Mouse (Mus musculus) lung, embryonic 15.5 days (tissue): ENCODE results near the gene Speer4d. TPM values are rescaled to one million over a fixed set of nuclear protein-coding genes. Genes with fewer than 3 reads are reported as not detected.
"Not testable (repeated sequence)": the region's sequence is repeated elsewhere in the genome, so short reads cannot be mapped to it uniquely, and the experiment has no call there.

Experiments
- ATAC-seq: fragments of 200-750 bp; cut with Nextera tagmentation; 2 replicates; pipeline ENCODE4 v1.8.0; 2017; ENCODE audit warnings: moderate number of reproducible peaks, borderline replicate concordance; ENCODE audit not compliant: low FRiP score, low TSS enrichment; ENCODE audit errors: extremely low read depth
- H3K27ac ChIP-seq: fragments of 300-500 bp; sonication (generic); 2 replicates; pipeline ENCODE4 v1.5.1; 2015; ENCODE audit warnings: moderate library complexity, mild to moderate bottlenecking, inconsistent platforms
- H3K27me3 ChIP-seq: fragments of 300-500 bp; sonication (generic); 2 replicates; pipeline ENCODE4 v1.6.1; 2015; ENCODE audit warnings: inconsistent platforms
- H3K36me3 ChIP-seq: fragments of 300-500 bp; sonication (generic); 2 replicates; pipeline ENCODE4 v1.6.1; 2015; ENCODE audit warnings: inconsistent platforms
- H3K4me1 ChIP-seq: fragments of 300-500 bp; sonication (generic); 2 replicates; pipeline ENCODE4 v1.6.1; 2015; ENCODE audit warnings: inconsistent platforms
- H3K4me2 ChIP-seq: fragments of 300-500 bp; sonication (generic); 2 replicates; pipeline ENCODE4 v1.6.1; 2015; ENCODE audit warnings: inconsistent platforms, mild to moderate bottlenecking, moderate library complexity
- H3K4me3 ChIP-seq: fragments of 300-500 bp; sonication (generic); 2 replicates; pipeline ENCODE4 v1.5.1; 2015; ENCODE audit warnings: mild to moderate bottlenecking, inconsistent platforms
- H3K9ac ChIP-seq: fragments of 300-500 bp; sonication (generic); 2 replicates; pipeline ENCODE4 v1.6.1; 2015; ENCODE audit warnings: inconsistent platforms
- H3K9me3 ChIP-seq: fragments of 300-500 bp; sonication (generic); 2 replicates; pipeline ENCODE4 v1.6.1; 2016; ENCODE audit warnings: inconsistent platforms
- WGBS: fragments of 180-500 bp; shearing (Covaris S2); methylation state at CpG from one replicate; pipeline ENCODE4 v1.1.7; 2015; 5-methylcytosine and 5-hydroxymethylcytosine counted together
- polyA plus RNA-seq: library from polyadenylated mRNA; unstranded; fragments of >200 nt; fragmentation: Nextera tagmentation; extraction: Ambion mirVana; gene quantifications from 2 replicates; pipeline ENCODE4 v1.2.1, GENCODE M21; 2015

Speer4d gene
- not detected in 2 replicates for polyA plus RNA-seq

- not testable (repeated sequence) for H3K27ac ChIP-seq, ATAC-seq, H3K27me3 ChIP-seq, H3K9ac ChIP-seq, H3K4me2 ChIP-seq, H3K4me1 ChIP-seq, H3K36me3 ChIP-seq, H3K4me3 ChIP-seq, H3K9me3 ChIP-seq
- 59% methylated on average over 1 of the region's 1 CpGs for WGBS
Measured at GRCm38 (mm10) chr5:15618764-15619163, at the start of gene Speer4d. Speer4d (plus strand) TSS chr5:15619064.

DNA sequence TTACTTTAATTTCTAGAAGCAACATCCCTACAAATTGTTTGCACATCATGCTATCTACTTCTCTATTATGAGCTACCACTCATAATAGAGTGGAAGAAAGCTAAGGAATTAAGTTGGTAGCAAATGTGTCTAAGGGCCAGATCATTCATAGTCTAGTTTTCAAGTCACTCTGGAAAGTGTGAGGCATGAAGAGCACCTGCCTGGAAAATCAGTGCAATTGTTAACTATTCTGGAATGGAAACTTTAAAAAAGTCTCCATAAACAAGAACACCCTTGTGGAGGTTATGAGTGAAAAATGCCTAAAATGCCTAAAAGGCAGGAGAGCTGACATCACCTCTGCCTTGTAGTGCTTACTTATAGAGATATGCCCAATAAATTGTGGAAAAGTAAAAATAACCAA, 45.1 kb upstream of the Speer4d start:
- not testable (repeated sequence) for H3K9ac ChIP-seq, H3K4me1 ChIP-seq, H3K4me2 ChIP-seq, H3K9me3 ChIP-seq, ATAC-seq, H3K27me3 ChIP-seq, H3K4me3 ChIP-seq, H3K27ac ChIP-seq, H3K36me3 ChIP-seq

DNA sequence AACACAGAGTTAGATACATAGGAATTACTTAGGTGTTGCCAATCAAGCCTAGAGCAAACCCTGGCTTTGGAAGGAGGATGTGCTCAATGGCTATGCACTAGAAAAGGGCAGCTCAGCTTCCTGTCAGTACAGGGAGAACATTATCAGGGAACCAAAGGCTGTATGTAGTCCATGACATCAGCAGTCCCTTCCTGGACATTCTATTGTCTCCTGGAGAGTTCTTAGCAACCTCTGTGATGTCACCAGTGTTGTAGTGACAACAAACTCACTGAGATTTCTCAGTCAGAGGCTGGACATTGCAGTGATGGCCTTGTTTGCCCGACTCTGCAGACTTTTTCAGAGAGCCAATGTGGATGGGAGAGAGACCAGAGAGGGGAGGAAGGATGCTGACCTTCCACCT, 41.8 kb upstream of the Speer4d start, which contains the start of gene Gm21083:
Gene Gm21083 (plus strand): TSS at position 301 of the 400 bp plus-strand sequence.
- H3K9me3 ChIP-seq, ATAC-seq, H3K4me2 ChIP-seq, H3K9ac ChIP-seq, H3K4me3 ChIP-seq, H3K4me1 ChIP-seq, H3K27ac ChIP-seq, H3K27me3 ChIP-seq, H3K36me3 ChIP-seq: not testable (repeated sequence)
- 20% methylated on average over 1 of the region's 1 CpGs for WGBS

DNA sequence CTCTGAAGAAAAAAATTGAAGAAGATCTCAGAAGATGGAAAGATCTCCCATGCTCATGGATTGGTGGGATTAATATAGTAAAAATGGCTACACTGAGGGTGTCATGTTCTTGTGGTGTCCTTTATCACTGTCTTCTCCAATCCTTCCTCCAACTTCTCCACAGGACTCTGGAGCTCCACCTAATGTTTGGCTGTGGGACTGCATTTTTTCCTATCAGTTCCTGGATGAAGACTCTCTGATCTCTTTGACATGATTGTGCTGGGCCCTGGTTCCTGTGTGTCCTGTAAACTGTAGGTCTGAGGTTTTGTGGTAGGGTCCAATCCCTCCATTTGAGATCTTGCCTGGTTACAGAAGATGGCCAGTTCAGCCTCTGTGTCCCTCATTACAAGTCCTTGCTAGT, 32.5 kb upstream of the Speer4d start:
- not testable (repeated sequence) for H3K27me3 ChIP-seq, H3K4me2 ChIP-seq, H3K9ac ChIP-seq, H3K27ac ChIP-seq, H3K9me3 ChIP-seq, H3K4me3 ChIP-seq, ATAC-seq, H3K4me1 ChIP-seq, H3K36me3 ChIP-seq

DNA sequence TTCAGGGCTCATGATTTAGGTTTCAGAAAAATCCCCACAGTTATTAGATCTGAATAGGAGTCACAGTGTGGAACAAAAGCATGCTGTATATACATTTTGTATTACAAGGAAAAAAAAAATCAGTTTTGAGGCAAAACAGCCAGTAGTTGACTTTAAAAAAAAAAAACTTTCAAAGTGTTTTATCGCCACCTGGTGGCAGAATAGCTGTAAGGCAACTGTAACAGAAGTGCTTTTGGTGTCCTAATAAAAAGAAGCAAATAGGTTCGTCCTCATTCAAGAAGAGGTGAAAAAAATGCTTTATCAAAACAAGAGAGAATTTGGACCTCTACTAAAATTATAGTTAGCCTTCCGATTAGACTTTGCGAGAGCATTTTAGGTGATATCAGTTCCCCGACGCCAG, 30.6 kb upstream of the Speer4d start:
- WGBS: 26% methylated on average over 6 of the region's 6 CpGs
- not testable (repeated sequence) for H3K27me3 ChIP-seq

GRCm38 (mm10) chr5:15590635-15591034, 28.2 kb upstream of the Speer4d start:
- 52% methylated on average over 5 of the region's 5 CpGs for WGBS
- not testable (repeated sequence) for H3K4me1 ChIP-seq, H3K9me3 ChIP-seq, H3K4me3 ChIP-seq, H3K27me3 ChIP-seq, H3K4me2 ChIP-seq, H3K27ac ChIP-seq, ATAC-seq, H3K9ac ChIP-seq, H3K36me3 ChIP-seq

More for the DNA sequence above, 30.6 kb upstream of the Speer4d start:
- not testable (repeated sequence) for H3K4me2 ChIP-seq, H3K9me3 ChIP-seq, H3K4me1 ChIP-seq, H3K36me3 ChIP-seq, H3K27ac ChIP-seq, H3K9ac ChIP-seq, ATAC-seq, H3K4me3 ChIP-seq

DNA sequence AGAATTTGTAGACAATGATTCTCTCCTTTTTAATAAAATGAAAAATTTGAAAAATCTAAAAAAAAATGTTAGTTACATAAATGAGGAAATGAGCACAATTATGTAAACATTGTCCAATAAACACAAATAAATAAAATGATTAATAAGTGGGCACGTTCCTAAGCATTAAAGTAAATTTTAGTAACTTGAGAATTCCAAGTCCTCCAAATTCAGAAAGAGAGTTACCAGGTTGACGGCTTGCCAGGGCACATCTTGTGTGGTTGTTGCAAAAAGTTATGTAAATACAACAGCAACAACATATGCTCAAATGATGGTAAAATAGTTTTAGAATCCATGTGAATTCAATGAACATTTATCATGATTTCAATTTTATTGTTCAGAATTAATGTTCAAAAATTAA, 27.3 kb upstream of the Speer4d start:
- not testable (repeated sequence) for ATAC-seq, H3K27me3 ChIP-seq, H3K27ac ChIP-seq, H3K4me3 ChIP-seq, H3K4me2 ChIP-seq, H3K4me1 ChIP-seq, H3K9me3 ChIP-seq, H3K9ac ChIP-seq, H3K36me3 ChIP-seq
- 60% methylated on average over 2 of the region's 2 CpGs for WGBS

DNA sequence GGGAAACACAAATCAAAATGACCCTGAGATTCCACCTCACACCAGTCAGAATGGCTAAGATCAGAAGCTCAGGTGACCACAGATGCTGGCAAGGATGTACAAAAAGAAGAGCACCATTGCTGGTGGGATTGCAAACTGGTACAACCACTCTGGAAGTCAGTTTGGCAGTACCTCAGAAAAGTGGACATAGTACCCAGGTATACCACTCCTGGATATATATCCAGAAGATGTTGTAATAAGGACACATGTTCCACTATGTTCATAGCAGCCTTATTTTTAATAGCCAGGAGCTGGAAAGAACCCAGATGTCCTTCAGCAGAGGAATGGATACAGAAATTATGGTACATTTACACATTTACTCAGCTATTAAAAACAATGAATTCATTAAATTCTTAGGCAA, 20.0 kb upstream of the Speer4d start:
- H3K9ac ChIP-seq, ATAC-seq, H3K4me2 ChIP-seq, H3K9me3 ChIP-seq, H3K36me3 ChIP-seq, H3K27ac ChIP-seq, H3K4me1 ChIP-seq, H3K27me3 ChIP-seq, H3K4me3 ChIP-seq: not testable (repeated sequence)

GRCm38 (mm10) chr5:15600342-15600741, 18.5 kb upstream of the Speer4d start:
- not testable (repeated sequence) for H3K27me3 ChIP-seq, H3K4me1 ChIP-seq, H3K4me2 ChIP-seq, H3K4me3 ChIP-seq, H3K9me3 ChIP-seq, ATAC-seq, H3K9ac ChIP-seq, H3K36me3 ChIP-seq, H3K27ac ChIP-seq
- WGBS: 38% methylated on average over 4 of the region's 4 CpGs

GRCm38 (mm10) chr5:15601481-15601880, 17.4 kb upstream of the Speer4d start:
- H3K4me3 ChIP-seq, H3K9me3 ChIP-seq, H3K4me2 ChIP-seq, H3K27ac ChIP-seq, H3K9ac ChIP-seq, H3K4me1 ChIP-seq, ATAC-seq, H3K27me3 ChIP-seq, H3K36me3 ChIP-seq: not testable (repeated sequence)
- WGBS: 52% methylated on average over 5 of the region's 5 CpGs

DNA sequence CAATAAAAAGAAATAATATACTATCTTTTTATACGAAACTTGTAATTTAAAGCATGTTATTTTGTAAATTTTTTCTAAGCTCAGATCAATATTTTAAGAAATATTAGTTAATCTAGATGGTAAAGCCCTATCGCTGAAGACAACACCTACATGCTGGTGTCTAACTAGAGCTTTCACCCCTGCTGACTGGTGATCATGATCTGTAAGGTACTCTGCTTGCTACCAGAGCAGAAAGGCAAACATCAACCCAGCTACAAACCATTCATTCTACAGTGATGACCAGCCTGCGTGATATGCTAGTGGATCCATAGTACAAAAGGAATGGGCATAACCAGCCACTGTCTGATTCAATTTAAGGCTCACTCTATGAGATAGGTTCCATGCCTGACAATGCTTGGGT, 16.9 kb upstream of the Speer4d start:
- ATAC-seq: peak; percentile 51; the same call in 1 of the 2 replicates
- H3K9ac ChIP-seq, H3K9me3 ChIP-seq, H3K36me3 ChIP-seq, H3K4me3 ChIP-seq, H3K27ac ChIP-seq, H3K4me2 ChIP-seq, H3K27me3 ChIP-seq, H3K4me1 ChIP-seq: not testable (repeated sequence)
- 67% methylated on average over 3 of the region's 3 CpGs for WGBS

DNA sequence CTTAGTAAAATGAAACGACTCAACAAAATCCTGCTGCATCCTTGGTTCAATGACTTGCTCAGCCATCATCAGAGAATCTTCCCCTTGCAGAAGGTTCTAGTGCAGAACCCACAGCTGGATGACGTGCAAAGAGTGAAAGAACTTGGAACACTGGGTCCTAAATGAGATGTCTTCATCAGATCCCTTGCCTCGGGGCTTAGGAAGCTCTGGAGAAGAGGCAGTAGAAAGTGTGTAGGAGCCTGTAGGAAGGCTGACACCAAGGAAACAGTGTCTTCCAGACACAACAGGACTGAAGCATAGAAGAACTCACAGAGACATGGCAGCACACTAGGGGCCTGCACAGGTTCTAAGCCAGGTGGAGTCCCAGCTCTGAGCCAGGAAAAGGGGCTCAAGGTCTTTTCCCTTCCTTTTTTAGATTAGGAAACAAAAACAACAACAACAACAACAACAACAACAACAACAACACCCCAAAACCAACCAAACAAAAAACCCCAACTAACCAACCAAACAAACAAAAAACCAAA, 16.4 kb upstream of the Speer4d start:
- 52% methylated on average over 3 of the region's 3 CpGs for WGBS
- not testable (repeated sequence) for H3K9ac ChIP-seq, H3K4me2 ChIP-seq, H3K27me3 ChIP-seq, H3K4me3 ChIP-seq, H3K9me3 ChIP-seq, H3K27ac ChIP-seq, H3K36me3 ChIP-seq, H3K4me1 ChIP-seq, ATAC-seq

GRCm38 (mm10) chr5:15603008-15603407, 15.9 kb upstream of the Speer4d start:
- not testable (repeated sequence) for H3K4me3 ChIP-seq, H3K9ac ChIP-seq, H3K4me1 ChIP-seq, H3K36me3 ChIP-seq, H3K27me3 ChIP-seq, ATAC-seq, H3K9me3 ChIP-seq, H3K4me2 ChIP-seq, H3K27ac ChIP-seq
- WGBS: 61% methylated on average over 2 of the region's 2 CpGs
